Mouse (Mus musculus): ENCODE data around the gene Efna1. TPM values are rescaled to one million over a fixed set of nuclear protein-coding genes. Genes with fewer than 3 reads are reported as not detected.
A peak's percentile ranks its signal among the peaks of the same experiment; 100 is the strongest.

The Efna1 gene
- total RNA-seq, 4 experiments from 2014 or later: 8.7 to 10.8 (median 8.8) TPM

DNA sequence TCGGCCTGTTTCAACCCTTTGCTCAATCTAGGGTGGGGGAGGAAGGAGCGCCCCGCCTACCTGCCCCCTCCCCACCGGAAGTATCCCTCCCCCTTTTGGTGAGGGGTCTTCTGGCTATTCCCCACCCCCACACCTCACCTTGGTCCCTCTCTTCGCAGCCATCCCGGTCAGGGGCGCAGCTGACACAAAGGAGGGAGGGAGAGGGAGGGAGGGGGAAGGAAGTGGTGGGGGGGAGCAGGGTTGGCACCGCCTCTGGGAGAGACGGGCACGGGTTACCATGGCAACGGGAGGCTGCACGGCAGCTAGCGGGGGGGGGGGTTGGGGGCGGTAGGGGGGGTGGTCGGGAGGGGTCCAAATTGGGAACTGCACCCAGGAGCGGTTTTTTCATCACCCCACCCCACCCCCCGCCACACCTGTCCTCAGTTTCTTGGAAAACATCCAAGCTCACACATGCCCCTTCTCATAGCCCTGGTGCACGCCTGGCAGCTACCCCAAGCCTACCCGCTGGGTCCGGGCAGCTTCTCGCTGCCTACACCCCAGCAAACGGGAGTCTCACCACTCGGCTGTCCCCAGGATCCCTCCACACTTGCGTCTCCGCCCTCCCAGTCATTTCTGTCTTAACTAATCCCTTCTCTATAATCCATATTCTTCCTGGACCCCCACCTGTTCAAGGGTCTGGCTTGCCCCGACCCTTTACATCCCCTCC, 35.8 kb downstream of the Efna1 start:
- DNase-seq (ENCODE audit: low spot score in 2 of 2): no peak

DNA sequence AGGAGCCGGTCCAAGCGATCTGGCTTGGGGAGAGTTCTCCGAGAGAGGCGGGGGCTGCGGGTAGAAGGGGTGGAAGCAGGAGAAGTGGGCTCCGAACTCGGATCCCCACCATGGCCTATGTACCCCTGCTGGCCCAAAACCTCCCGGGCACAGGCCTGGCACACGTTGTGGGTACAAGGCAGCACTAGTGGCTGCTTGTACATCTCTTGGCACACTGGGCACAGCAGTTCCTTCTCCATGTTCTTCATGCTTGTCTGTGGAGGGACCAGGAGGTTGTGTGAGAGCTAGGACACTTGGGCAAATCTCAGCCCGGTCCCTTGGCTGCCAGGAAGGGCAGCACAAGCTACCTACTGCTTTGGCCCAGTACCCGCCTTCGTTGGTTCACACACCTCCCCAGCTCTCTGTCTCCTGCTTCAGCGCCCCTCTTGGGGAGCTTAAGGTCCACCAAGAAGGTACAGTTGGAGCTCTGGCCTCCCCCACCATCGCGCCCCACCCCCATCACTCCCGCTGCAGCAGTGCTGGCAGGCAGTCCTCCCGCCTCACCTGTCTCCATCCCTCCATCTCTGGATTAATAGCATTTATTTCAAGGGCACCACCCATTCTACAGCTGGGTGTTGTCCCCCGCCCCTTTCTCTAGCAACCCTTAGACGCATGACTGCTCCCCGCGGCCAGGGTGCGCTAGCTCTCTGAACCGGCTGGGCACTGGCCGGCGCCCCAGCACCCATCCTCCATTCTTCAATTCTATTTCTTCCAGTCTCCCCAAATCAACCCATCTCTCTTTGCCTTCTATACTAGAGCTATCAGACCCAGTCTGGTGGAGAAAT, 36.6 kb downstream of the Efna1 start:
- no peak for DNase-seq (ENCODE audit: low spot score in 2 of 2)

DNA sequence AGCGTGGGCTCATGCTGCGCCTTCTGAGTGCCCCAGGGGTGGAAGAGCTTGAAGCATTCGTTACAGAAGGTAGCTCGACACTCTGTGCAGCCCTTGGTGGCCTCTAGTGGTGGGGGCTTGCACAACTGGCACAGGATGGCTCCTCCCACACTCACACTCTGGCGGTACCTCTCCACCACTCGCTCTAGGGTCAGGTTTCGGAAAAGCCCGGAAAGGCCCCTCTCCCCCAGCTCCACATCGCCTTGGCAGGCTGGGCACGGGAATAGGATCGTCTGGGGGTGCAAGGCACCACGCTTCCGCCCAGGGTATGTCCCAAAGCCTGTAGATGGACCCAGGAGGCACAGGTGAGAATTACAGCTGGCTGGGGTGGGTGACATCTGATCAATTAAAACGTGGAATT, 37.3 kb downstream of the Efna1 start:
- no peak for DNase-seq (ENCODE audit: low spot score in 2 of 2)

DNA sequence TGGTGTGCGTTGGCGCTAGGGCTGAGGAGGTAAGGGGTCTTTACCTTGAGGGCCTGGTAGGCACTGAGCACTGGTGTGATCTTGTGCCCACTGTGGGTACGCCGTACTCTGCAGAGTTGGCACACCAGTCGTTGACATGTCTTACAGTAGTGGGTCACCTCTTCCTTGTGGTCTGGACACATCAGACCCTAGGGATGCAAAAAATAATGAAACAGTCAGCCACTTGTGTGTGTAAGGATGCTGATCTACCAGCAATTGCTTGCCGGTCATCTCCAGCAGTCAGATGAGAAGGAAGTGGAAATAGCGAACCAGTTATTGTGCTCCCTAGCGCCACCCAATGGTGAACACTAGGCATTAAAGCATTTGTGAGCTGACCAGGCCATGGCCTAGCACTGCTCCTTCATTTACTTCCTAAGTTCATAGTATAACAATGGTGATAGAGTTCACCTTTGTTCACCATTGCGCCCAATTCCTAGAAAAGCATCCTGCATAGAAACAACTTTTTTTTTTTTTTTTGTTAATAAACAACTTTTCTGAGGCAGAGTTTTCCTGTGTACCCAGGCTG, 38.5 kb downstream of the Efna1 start:
- DNase-seq (ENCODE audit: low spot score in 2 of 2): no peak

DNA sequence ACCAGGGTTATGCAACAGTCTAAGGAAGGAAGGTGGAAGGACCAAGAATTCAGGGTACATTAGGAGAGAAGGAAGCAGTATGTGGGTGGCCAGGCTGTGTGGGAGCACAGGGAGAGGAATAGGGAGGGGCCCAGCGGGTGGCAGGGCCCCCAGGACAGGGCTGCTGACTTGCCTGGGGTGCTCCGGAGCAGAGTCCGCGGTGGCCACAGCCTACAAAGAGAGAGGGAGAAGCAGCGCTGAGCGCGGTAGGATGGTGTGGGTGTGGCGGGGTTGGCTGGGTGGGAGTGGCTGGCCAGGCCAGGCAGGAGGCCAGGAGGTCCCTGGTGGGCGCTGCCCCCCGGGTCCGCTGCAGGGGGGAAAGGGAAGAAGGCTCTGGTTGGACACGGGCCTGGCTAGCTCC, 42.4 kb downstream of the Efna1 start:
- no peak for DNase-seq (ENCODE audit: low spot score in 2 of 2)

DNA sequence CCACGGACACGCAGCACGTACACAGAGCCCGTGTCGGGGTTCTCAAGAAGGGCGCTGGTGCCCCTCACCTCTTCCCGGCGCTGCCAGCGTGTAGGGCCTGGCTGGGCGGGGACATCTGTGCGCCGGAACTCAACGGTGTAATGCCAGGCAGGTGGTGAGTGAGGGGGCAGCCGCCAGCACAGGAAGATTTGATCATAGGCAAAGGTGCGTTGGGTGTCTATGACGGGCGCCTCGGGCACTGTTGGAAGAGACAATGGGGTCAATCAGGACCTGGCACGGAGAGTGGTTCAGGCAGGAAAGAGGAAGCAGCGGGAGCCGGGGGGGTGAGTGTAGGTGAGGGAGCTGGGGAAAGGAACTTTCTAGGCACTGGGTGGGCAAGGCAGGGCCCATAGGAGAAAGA, 43.3 kb downstream of the Efna1 start:
- no peak for DNase-seq (ENCODE audit: low spot score in 2 of 2)

DNA sequence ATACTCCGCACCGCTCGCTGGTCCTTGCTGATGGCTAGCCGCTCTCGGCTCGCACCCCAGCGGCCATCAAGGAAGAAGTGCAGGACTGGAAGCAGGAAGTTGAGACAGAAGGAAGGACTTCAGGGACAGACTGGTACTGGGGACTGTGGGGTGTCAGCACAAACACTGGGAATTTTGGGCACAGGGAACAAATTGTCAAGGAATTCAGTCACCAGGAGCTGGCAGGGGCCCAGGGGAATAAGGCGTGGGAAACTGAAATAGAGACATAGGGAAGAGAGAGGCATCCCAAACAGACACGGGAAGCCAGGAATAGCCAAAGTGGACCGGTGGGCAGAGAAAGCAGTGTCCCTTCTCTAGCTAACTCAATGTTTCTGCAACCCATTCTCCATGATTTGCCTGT, 44.4 kb downstream of the Efna1 start:
- no peak for DNase-seq (ENCODE audit: low spot score in 2 of 2)

DNA sequence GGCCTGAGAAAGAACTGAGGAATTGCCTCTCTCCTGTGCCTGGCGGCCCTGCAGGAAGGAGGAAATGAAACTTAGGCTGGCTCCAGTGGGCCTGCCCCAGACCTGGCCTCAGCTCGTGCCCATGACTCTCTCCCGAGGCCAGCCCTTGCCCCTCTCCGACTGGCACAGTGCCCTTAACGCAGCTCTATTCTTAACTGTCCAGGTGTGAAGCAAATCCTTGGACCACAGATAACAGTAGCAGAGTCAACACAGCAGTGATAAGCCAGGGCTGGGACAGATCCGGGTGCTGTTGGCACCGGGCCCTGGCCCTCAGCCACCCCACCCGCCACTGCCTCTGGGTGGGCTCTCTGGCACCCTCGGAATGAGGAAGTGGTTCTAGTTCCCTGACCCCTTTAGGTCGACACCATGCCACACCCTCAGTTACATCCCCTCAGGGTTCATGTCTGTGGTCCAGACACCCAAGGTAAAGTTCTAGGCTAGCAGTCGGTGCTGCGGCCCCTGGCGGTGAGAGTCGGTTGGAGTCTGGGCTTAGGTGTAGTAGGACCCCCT, 47.3 kb downstream of the Efna1 start:
- no peak for DNase-seq (ENCODE audit: low spot score in 2 of 2)

DNA sequence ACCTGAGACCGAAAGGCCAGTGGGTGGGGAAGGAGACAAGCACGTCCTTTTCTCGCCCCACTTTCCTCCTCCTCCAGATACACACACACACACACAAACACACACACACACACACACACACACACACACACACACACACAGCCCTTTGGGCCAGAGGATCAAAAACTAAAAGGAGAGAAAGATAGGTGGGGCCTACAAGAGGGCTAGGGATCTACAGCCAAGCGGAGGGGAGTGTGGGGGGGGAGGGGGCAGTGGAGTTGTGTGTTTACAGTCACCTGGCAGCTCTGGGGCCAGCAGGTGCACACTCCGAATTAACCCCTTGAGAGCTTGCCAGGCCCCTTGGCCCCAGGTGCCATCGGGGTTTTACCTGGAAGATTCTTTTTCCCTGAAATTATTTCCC, 48.3 kb downstream of the Efna1 start:
- DNase-seq (ENCODE audit: low spot score in 2 of 2): no peak

DNA sequence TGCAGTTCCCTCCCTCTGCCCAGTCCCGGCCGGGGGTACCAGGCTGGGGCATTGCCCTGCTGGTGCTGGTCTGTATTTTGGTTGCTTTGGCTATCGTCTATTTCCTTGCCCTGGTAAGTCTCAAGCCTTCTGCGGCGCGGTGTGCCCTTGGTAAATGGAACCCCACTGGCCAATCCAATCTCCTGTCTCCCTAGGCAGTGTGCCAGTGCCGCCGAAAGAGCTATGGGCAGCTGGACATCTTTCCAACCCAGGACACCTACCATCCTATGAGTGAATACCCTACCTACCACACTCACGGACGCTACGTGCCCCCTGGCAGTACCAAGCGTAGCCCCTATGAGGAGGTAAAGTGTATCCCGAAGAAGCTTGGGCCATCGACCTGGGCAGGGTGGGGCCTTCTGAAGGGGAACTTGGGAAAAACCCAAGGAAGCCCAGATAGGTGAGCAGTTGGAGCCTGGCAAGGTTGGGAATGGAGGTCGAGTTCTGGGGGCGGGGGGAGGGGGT, 49.1 kb downstream of the Efna1 start:
- no peak for DNase-seq (ENCODE audit: low spot score in 2 of 2)

DNA sequence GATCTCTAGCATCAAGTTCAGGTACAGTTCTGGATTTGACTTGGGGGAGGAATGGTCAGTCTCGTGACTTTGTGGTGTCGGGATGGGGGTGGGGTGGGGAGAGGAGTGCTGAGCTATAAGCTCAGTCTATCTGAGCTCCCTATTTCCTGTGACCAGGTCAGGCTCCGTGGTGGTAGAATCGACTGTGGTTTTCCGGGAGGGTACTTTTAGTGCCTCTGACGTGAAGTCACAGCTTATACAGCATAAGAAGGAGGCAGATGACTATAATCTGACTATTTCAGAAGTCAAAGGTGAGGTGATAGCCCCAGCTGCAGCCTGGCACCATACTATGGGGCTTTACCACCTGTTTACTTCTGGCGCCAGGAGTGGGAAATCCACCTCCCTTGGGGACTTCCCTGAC, 49.6 kb downstream of the Efna1 start:
- DNase-seq (ENCODE audit: low spot score in 2 of 2): no peak

DNA sequence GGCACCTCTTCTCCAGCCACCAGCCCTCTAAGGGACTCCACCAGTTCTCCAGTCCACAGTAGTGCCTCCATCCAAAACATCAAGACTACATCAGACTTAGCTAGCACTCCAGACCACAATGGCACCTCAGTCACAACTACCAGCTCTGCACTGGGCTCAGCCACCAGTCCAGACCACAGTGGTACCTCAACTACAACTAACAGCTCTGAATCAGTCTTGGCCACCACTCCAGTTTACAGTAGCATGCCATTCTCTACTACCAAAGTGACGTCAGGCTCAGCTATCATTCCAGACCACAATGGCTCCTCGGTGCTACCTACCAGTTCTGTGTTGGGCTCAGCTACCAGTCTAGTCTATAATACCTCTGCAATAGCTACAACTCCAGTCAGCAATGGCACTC, 50.4 kb downstream of the Efna1 start:
- no peak for DNase-seq (ENCODE audit: low spot score in 2 of 2)

DNA sequence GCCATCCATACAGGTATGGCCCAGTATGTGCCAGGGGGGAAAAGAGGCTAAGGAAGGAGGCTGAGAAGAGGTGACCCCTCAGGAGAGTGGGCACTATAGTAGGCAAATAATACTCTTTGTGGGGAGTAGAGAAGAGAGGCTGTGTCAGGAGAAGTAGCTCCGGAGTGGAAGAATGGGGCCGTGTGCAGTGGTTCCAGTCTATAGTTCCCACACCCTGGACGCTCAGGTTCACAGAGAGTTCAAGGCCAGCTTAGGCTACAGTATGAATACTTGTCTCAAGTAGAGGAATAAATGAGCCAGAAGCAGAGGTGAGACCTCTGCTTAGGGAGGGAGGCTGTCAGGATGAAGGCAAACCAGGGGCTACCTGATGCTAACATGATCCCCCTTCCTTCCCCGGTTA, 51.7 kb downstream of the Efna1 start:
- no peak for DNase-seq (ENCODE audit: low spot score in 2 of 2)

DNA sequence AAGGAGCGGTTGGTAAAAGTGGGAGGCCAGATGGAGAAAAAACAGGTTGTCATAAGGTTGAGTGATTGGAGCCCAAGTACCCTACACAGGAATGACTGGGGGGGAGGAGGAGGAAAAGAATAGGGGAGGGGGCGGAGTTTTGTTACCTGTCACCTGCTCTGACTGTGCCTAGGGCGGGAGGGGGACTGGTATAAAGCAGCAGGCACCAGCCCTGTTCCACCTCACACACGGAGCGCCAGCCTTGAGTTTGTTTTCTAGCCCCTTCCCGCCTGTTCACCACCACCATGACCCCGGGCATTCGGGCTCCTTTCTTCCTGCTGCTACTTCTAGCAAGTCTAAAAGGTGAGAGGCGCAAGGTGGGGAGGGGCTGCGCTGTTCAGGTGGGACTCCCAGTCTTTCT, 52.1 kb downstream of the Efna1 start, which contains the start of gene Muc1:
Gene Muc1, plus strand, starts transcription at position 222 of the 400 bp plus-strand sequence.
- DNase-seq (ENCODE audit: low spot score in 2 of 2): no peak

DNA sequence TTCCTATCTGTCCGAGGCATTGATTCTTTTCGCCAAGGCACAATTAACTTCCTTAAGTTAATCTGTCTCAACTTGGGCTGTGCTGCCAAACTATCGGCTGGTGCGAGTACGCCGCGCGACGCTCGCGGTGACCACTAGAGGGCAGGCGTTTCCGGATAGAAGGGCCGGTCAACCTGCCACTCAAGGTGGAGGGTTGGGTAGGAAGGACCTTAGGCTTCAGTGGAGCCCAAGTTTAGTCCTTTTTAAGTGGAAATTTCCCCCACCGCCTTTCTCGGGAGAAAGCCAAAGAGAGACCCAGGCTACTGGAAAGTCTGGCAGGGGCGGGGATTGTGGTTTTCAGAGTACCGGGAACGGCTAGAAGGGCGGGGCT, 52.8 kb downstream of the Efna1 start:
- peak; percentile 79 to 81 for DNase-seq (ENCODE audit: low spot score in 2 of 2)

DNA sequence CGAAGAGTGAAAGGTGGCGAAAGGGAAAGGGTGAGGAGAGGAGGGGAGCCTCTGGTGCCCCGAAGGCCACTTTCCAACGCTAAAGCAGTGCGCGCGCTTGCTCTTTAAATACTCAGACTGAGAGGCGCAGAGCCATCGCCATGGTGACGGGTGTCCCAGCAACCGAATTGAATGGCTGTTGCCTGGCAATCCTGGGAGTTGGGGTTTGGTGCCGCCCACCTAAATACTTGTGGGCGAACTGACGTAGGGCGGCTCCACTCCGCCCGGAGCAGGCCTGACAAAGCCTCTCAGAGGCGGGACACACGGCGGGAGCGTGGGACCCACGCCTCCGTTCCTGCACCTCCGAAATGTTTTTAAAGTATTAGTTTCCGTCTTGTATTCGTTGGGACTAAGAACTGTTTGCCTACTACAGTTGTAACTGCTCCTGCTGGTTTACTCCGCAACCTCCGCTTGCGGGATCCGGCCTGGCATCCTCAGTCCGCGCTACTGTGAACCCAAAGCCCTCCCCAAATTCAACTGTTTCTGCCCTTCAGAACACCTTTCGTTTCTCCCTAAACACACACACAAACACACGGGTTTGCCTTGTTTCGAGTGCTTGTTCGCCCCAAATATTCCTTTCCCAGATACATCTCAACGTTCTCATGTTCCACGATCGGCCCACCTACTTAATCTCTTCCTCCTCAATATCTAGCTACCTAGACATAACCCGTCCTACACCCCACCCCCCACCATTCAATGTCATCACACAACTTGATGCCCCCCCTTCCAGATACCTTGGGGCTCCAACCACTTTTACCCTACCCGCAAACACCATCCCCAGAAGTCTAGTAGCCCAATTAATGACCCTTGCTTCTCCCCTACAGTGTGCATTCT, 53.4 kb downstream of the Efna1 start:
- peak in 1 of 2 experiments; percentile 62 for DNase-seq (ENCODE audit: low spot score in 2 of 2)

DNA sequence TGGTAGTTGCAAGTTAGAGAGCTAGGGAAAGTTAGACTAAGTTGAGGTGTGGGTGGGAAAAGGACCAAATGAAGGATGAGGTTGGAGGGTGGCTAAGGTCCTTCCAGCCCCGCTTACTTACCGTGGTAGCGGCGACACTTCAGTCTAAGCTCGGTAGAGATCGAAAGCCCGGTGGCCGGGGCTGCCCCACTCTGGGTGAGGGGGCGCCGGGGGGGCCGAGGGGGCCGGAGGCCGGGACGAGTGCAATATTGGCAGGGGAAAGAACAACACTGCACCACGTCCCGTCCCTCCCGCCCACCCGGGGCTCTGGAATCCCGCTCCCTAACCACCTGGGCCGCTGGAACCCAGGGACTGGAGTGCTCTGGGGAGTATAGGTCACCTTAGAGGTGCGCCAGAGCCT, 54.0 kb downstream of the Efna1 start, which contains the start of gene Mtx1:
Gene Mtx1, minus strand, starts transcription at position 189 of the 400 bp plus-strand sequence.
- DNase-seq (ENCODE audit: low spot score in 2 of 2): no peak

DNA sequence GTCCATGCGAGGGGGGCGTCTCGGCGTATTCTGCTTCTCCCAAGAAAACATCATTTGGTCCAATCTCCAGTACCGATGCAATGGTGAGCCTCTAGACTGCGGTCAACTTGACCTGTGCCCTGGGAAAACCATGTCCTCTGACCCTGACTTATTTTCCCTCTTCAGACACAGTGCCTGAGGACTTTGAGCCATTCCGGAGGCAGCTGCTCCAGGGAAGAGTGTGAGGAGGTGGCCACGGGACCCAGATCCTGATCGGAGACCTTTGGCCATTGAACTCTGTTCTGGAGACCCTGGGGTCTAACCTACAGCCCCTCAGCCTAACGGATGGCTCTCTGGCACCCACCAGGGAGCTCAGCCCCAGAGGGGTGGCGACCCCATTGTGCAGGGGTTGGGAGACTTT, 54.6 kb downstream of the Efna1 start:
- no peak for DNase-seq (ENCODE audit: low spot score in 2 of 2)

DNA sequence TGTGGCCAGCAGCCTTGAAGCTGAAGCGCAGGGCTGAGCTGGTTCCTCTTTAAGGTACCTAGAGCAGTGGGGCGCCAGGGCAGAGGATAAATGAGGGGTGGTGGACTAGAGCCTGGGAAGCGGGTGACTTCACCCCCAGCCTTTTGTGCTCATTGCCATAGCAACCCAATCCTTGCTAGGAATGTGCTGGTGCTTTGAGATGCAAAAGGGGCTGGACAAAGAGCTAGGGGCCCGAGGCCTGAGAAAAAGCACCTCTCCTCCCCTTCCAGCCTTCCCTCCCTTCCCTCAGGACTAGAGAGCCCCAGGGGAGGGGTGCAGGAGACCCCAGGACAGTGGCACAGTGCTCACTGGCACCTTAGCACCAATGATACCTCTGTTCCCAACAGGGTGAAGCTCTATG, 55.0 kb downstream of the Efna1 start:
- no peak for DNase-seq (ENCODE audit: low spot score in 2 of 2)

DNA sequence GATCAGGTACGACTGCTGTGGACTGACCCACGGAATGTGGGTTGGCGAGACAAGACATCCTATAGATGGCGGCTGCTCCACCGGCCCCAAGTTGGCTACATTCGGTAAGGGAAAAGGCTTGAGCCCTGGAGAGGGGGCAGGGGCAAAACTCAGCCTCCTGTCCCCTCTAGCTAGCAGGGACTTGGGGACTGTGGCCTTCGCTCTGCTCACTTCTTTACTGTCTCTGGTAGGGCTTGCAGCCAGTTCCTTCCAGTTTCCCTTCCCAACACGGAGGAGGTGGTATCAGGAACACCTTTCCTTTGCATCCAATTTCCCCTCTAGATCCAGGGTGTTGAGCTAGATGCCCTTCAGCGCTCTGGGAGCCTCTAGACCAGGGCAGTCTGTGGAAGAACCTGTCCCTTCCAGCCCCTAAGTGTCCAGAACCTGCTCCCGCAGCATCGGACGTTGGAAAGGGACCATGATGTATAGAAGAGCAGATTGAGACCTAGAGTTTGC, 55.6 kb downstream of the Efna1 start:
- no peak for DNase-seq (ENCODE audit: low spot score in 2 of 2)

DNA sequence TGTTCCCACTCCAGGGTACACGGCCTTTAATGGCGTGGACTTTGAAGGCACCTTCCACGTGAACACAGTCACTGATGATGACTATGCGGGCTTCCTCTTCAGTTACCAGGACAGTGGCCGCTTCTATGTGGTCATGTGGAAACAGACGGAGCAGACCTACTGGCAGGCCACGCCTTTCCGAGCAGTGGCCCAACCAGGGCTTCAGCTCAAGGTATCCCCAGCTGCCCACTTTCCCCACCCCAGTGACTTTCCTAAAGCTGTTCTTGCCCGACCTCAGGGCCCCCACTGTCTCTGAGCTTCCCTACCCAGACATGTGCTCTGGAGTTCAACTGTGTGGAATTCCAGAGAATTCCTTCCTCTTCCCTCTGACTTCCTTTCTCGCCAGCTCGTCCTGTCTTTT, 56.1 kb downstream of the Efna1 start:
- DNase-seq (ENCODE audit: low spot score in 2 of 2): no peak

Data from gastrocnemius, adult 8-10 months (tissue).